Mouse (Mus musculus): ENCODE data around the gene Ermp1.

- no peak for TF ChIP-seq CTCF (IDR thresholded peaks at IDR 0.05; ENCODE audit: low read depth, low read length)
- no peak for TF ChIP-seq POLR2A (IDR thresholded peaks at IDR 0.05; ENCODE audit: borderline replicate concordance, low read depth, low read length)
Observed at GRCm38 (mm10) chr19:29603548-29604353, 44.5 kb downstream of the Ermp1 start.
